Mouse (Mus musculus): ENCODE measurements at regions not wholly inside any gene's neighbourhood (a gene's known extent, or its start where the extent isn't known, plus 50 kb on each side); places are given as distances from the start of the nearest gene placed in this dataset.

- Histone ChIP-seq H3K4me3 (replicated peaks) (no peak overlapping the region), H3K4me1 (no peaks in the 10 kb centered on the region), H3K4me2 (no peak overlapping the region), H3K27ac (no peak overlapping the region), H3K9ac (no peak overlapping the region), H3K9me3 (no peaks in the 10 kb centered on the region), H3K27me3 (replicated peaks) (no peaks in the 10 kb centered on the region), H3K36me3 (no peaks in the 10 kb centered on the region)
- no peak for ATAC-seq (ENCODE audit: insufficient read depth, low FRiP score, low read depth)
- 94% methylated on average over 2 of the region's 2 CpGs for WGBS
Measured at GRCm38 (mm10) chr16:72152920-72153319, 155.2 kb upstream of the Robo1 start.

GRCm38 (mm10) chr16:72157913-72158312, 150.2 kb upstream of the Robo1 start:
- WGBS, result 89% methylated on average over 14 of the region's 14 CpGs
- Histone ChIP-seq H3K4me3 (replicated peaks) (no peak overlapping the region), H3K9me3 (no peaks in the 10 kb centered on the region), H3K27ac (no peak overlapping the region), H3K4me2 (no peak overlapping the region), H3K9ac (no peak overlapping the region), H3K27me3 (replicated peaks) (no peaks in the 10 kb centered on the region), H3K4me1 (no peaks in the 10 kb centered on the region), H3K36me3 (no peaks in the 10 kb centered on the region)
- ATAC-seq (ENCODE audit: insufficient read depth, low FRiP score, low read depth), result no peak

GRCm38 (mm10) chr16:72159411-72159810, 148.7 kb upstream of the Robo1 start:
- H3K36me3 ChIP-seq, result no peaks in the 10 kb centered on the region

GRCm38 (mm10) chr16:72175727-72176126, 132.4 kb upstream of the Robo1 start:
- Histone ChIP-seq H3K36me3 (no peaks in the 10 kb centered on the region), H3K27me3 (replicated peaks) (no peaks in the 10 kb centered on the region)

More at GRCm38 (mm10) chr16:72159411-72159810, 148.7 kb upstream of the Robo1 start:
- H3K4me3 ChIP-seq (replicated peaks), result no peak overlapping the region
- no peaks in the 10 kb centered on the region for H3K9me3 ChIP-seq
- no peak overlapping the region for H3K9ac ChIP-seq
- no peak overlapping the region for H3K4me2 ChIP-seq
- H3K27ac ChIP-seq, result no peak overlapping the region
- no peaks in the 10 kb centered on the region for H3K27me3 ChIP-seq (replicated peaks)
- WGBS, result 79% methylated on average over 4 of the region's 4 CpGs
- no peaks in the 10 kb centered on the region for H3K4me1 ChIP-seq
- no peak for ATAC-seq (ENCODE audit: insufficient read depth, low FRiP score, low read depth)

GRCm38 (mm10) chr16:72194320-72194719, 113.8 kb upstream of the Robo1 start:
- 7% methylated on average over 1 of the region's 1 CpGs for WGBS
- Histone ChIP-seq H3K36me3 (no peaks in the 10 kb centered on the region), H3K4me2 (no peak overlapping the region), H3K9me3 (no peaks in the 10 kb centered on the region), H3K4me1 (no peaks in the 10 kb centered on the region), H3K9ac (no peak overlapping the region), H3K27me3 (replicated peaks) (no peaks in the 10 kb centered on the region), H3K27ac (no peak overlapping the region), H3K4me3 (replicated peaks) (no peak overlapping the region)
- ATAC-seq (ENCODE audit: insufficient read depth, low FRiP score, low read depth), result no peak

More at GRCm38 (mm10) chr16:72175727-72176126, 132.4 kb upstream of the Robo1 start:
- H3K9me3 ChIP-seq, result no peaks in the 10 kb centered on the region
- no peak overlapping the region for H3K9ac ChIP-seq
- H3K4me1 ChIP-seq, result no peaks in the 10 kb centered on the region
- H3K4me2 ChIP-seq, result no peak overlapping the region
- WGBS, result 66% methylated on average over 5 of the region's 5 CpGs
- H3K27ac ChIP-seq, result no peak overlapping the region
- H3K4me3 ChIP-seq (replicated peaks), result no peak overlapping the region
- no peak for ATAC-seq (ENCODE audit: insufficient read depth, low FRiP score, low read depth)

GRCm38 (mm10) chr16:72215360-72216013, 92.6 kb upstream of the Robo1 start:
- H3K36me3 ChIP-seq, result no peaks in the 10 kb centered on the region
- H3K27ac ChIP-seq, result no peak overlapping the region
- H3K9ac ChIP-seq, result no peak overlapping the region
- no peaks in the 10 kb centered on the region for H3K9me3 ChIP-seq
- H3K4me3 ChIP-seq (replicated peaks), result peak overlapping the region; percentile 20; the same call in 1 of the 2 replicates
- no peaks in the 10 kb centered on the region for H3K4me1 ChIP-seq
- H3K4me2 ChIP-seq, result peak overlapping the region; percentile 47
- ATAC-seq (ENCODE audit: insufficient read depth, low FRiP score, low read depth), result no peak
- H3K27me3 ChIP-seq (replicated peaks), result no peaks in the 10 kb centered on the region
- 33% methylated on average over 15 of the region's 15 CpGs for WGBS

GRCm38 (mm10) chr16:72218021-72218420, 90.1 kb upstream of the Robo1 start:
- H3K36me3 ChIP-seq, result no peaks in the 10 kb centered on the region
- H3K27me3 ChIP-seq (replicated peaks), result no peaks in the 10 kb centered on the region
- ATAC-seq (ENCODE audit: insufficient read depth, low FRiP score, low read depth), result no peak
- H3K4me1 ChIP-seq, result no peaks in the 10 kb centered on the region
- H3K9me3 ChIP-seq, result no peaks in the 10 kb centered on the region
- no peak overlapping the region for H3K9ac ChIP-seq
- WGBS, result 4% methylated on average over 3 of the region's 3 CpGs
- no peak overlapping the region for H3K4me2 ChIP-seq
- no peak overlapping the region for H3K4me3 ChIP-seq (replicated peaks)
- H3K27ac ChIP-seq, result no peak overlapping the region

GRCm38 (mm10) chr16:72221912-72222502, 86.1 kb upstream of the Robo1 start:
- Histone ChIP-seq H3K9me3 (no peaks in the 10 kb centered on the region), H3K27me3 (replicated peaks) (no peaks in the 10 kb centered on the region), H3K4me1 (no peaks in the 10 kb centered on the region), H3K4me2 (no peak overlapping the region), H3K4me3 (replicated peaks) (no peak overlapping the region), H3K36me3 (no peaks in the 10 kb centered on the region), H3K27ac (no peak overlapping the region; the same call in 1 of the 2 replicates), H3K9ac (no peak overlapping the region)
- WGBS, result 42% methylated on average over 3 of the region's 3 CpGs
- ATAC-seq (ENCODE audit: insufficient read depth, low FRiP score, low read depth), result no peak

GRCm38 (mm10) chr16:72223860-72224259, 84.2 kb upstream of the Robo1 start:
- 67% methylated on average over 3 of the region's 3 CpGs for WGBS
- no peak for ATAC-seq (ENCODE audit: insufficient read depth, low FRiP score, low read depth)
- no peak overlapping the region for H3K4me3 ChIP-seq (replicated peaks)
- H3K27ac ChIP-seq, result no peak overlapping the region
- H3K4me1 ChIP-seq, result no peaks in the 10 kb centered on the region
- no peaks in the 10 kb centered on the region for H3K27me3 ChIP-seq (replicated peaks)
- H3K9me3 ChIP-seq, result no peaks in the 10 kb centered on the region
- H3K36me3 ChIP-seq, result no peaks in the 10 kb centered on the region
- H3K9ac ChIP-seq, result no peak overlapping the region
- H3K4me2 ChIP-seq, result no peak overlapping the region

GRCm38 (mm10) chr16:72225157-72225880, 82.8 kb upstream of the Robo1 start:
- H3K4me2 ChIP-seq, result no peak overlapping the region
- 80% methylated on average over 4 of the region's 4 CpGs for WGBS
- no peak for ATAC-seq (ENCODE audit: insufficient read depth, low FRiP score, low read depth)
- no peaks in the 10 kb centered on the region for H3K36me3 ChIP-seq
- no peak overlapping the region for H3K9ac ChIP-seq
- no peak overlapping the region for H3K4me3 ChIP-seq (replicated peaks)
- H3K27ac ChIP-seq, result no peak overlapping the region
- H3K9me3 ChIP-seq, result no peaks in the 10 kb centered on the region
- no peaks in the 10 kb centered on the region for H3K4me1 ChIP-seq
- no peaks in the 10 kb centered on the region for H3K27me3 ChIP-seq (replicated peaks)

- no peaks in the 10 kb centered on the region for H3K4me1 ChIP-seq
- ATAC-seq (ENCODE audit: insufficient read depth, low FRiP score, low read depth), result no peak
- H3K9me3 ChIP-seq, result no peaks in the 10 kb centered on the region
- H3K27ac ChIP-seq, result no peak overlapping the region
- no peaks in the 10 kb centered on the region for H3K27me3 ChIP-seq (replicated peaks)
- H3K9ac ChIP-seq, result no peak overlapping the region
- no peak overlapping the region for H3K4me2 ChIP-seq
- no peak overlapping the region for H3K4me3 ChIP-seq (replicated peaks)
- 10% methylated on average over 1 of the region's 1 CpGs for WGBS
- H3K36me3 ChIP-seq, result no peaks in the 10 kb centered on the region
Measured at GRCm38 (mm10) chr16:72234366-72234765, 73.7 kb upstream of the Robo1 start.

GRCm38 (mm10) chr16:72239631-72240030, 68.5 kb upstream of the Robo1 start:
- Histone ChIP-seq H3K4me1 (no peaks in the 10 kb centered on the region), H3K27ac (no peak overlapping the region), H3K36me3 (no peaks in the 10 kb centered on the region), H3K4me2 (no peak overlapping the region), H3K4me3 (replicated peaks) (no peak overlapping the region), H3K27me3 (replicated peaks) (no peaks in the 10 kb centered on the region), H3K9ac (no peak overlapping the region), H3K9me3 (no peaks in the 10 kb centered on the region)
- no peak for ATAC-seq (ENCODE audit: insufficient read depth, low FRiP score, low read depth)
- 51% methylated on average over 7 of the region's 7 CpGs for WGBS
